Mouse (Mus musculus): ENCODE measurements around the gene Helz. TPM values are rescaled to one million over a fixed set of nuclear protein-coding genes. Genes with fewer than 3 reads are reported as not detected.
"Not testable (repeated sequence)": the region's sequence is repeated elsewhere in the genome, so short reads cannot be mapped to it uniquely, and the experiment has no call there.

Gene Helz
- total RNA-seq (2012; rRNA removed): 40.1 and 43.5 TPM in 2 replicates

DNA sequence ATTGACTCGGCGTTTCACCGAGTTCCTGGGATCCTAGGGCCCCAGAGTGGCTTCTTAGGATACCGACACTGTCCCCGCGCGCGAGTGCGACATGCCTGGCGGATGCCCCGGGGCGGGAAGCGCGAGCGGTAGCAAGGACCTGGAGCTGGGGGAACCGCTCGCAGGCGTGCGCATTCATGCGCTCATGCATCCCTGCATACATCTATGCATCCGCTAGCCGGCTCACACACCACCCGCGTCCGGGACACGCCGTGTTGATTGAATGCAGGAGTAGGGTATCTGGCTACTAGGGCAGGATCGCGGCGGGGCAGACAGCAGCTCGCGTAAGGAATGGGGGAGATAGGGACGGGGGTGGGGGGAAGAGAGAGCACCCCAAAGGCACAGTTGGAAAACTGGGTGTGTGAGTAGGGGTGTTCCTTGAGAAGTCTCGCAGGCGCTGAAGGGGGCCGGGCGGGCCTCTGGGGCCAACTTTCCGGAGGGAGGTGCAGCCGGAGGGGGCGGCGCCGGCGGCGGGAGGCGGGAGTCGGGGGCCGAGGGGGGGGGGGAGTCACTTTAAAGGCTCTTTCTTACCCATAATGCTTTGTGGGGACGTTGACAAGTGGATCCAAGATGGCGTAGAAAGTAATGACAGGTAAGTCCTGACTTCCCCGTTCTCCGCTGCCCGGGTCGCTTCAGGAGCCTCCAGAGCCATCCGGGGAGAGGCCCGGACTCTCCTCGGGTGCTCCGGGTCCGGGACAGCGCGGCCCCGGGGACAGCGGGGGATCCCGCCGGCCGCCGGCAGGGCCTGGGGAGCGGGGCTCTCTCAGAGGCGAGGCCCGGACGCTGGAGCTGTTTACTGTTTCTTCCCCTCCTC is at the start of gene Helz:
Gene Helz (plus strand): TSS at position 580 of the 853 bp plus-strand sequence.
- H3K4me3 ChIP-seq (ENCODE audit: insufficient read depth in 1 of 2, low read depth in 1 of 2, low read length in 2 of 2, poor library complexity in 1 of 2, severe bottlenecking in 1 of 2): peak within 1 kb of the TSS; percentile 95 to 100
- peak within 1 kb of the TSS; percentile 90 for H3K9ac ChIP-seq (ENCODE audit: insufficient read depth, low read depth, low read length, poor library complexity, severe bottlenecking)
- H3K36me3 ChIP-seq (ENCODE audit: control insufficient read depth, insufficient read depth, low read length, poor library complexity, severe bottlenecking): peaks cover 4% of the 10 kb centered on the region; the same call in 1 of the 2 replicates
- no peaks in the 10 kb centered on the region for H3K9me3 ChIP-seq (ENCODE audit: control insufficient read depth, insufficient read depth, low read depth, low read length)
- no peak for TF ChIP-seq HCFC1 (IDR thresholded peaks at IDR 0.05; ENCODE audit: borderline replicate concordance, insufficient read depth, low read length)
- H3K27ac ChIP-seq (ENCODE audit: insufficient read depth, low read depth, low read length, poor library complexity, severe bottlenecking): peak within 1 kb of the TSS; percentile 90
- peaks cover 0 to 4% of the 10 kb centered on the region in 2 experiments; a peak in 1 of 4 replicates for H3K4me1 ChIP-seq (ENCODE audit: control insufficient read depth in 2 of 2, insufficient read depth in 2 of 2, low read length in 2 of 2, poor library complexity in 1 of 2)
- DNase-seq (ENCODE audit: low read depth, low spot score): peak; percentile 69
- in situ Hi-C loops (cut with MboI; ENCODE audit: low sequenced_read_pairs in 2 of 2, unreplicated experiment in 2 of 2): no loop called here

DNA sequence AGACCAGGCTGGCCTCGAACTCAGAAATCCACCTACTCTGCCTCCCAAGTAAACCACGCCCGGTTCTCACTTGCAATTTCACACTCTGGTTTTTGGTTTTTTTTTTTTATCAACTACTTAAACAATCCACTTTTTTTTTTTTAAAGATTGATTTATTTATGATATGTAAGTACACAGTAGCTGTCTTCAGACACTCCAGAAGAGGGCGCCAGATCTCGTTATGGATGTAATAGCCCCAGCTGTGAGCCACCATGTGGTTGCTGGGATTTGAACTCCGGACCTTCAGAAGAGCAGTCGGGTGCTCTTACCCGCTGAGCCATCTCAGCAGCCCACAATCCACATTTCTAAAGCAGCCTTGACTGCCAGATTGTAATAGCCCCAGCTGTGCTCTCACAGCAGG is 44.9 kb upstream of the Helz start:
- TF ChIP-seq ZC3H11A (IDR thresholded peaks at IDR 0.05; ENCODE audit: borderline replicate concordance, low read depth, low read length) (no peak), CHD2 (IDR thresholded peaks at IDR 0.05; ENCODE audit: low read depth, low read length) (no peak), HCFC1 (IDR thresholded peaks at IDR 0.05; ENCODE audit: borderline replicate concordance, insufficient read depth, low read length) (no peak), ZNF384 (IDR thresholded peaks at IDR 0.05; ENCODE audit: low read depth, low read length) (no peak), MAFK (IDR thresholded peaks at IDR 0.05; ENCODE audit: insufficient read depth, low read depth, low read length) (no peak)

DNA sequence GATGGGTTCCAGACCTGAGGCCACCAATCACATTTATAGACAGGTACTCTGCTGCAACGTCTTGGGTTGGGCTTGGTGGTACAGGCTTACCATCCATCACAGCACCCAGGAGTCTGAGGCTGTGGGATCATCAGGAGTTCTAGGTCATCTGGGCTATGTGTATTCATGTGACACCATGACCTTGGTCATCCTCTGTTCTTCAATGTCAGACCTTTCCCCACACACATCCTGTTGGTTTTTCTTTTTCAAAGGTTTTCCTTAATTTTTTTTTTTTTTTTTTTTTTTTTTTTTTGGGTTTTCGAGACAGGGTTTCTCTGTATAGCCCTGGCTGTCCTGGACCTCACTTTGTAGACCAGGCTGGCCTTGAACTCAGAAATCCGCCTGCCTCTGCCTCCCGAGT is 43.4 kb upstream of the Helz start:
- H3K36me3 ChIP-seq (ENCODE audit: control insufficient read depth, insufficient read depth, low read length, poor library complexity, severe bottlenecking); in situ Hi-C loops (cut with MboI; ENCODE audit: low sequenced_read_pairs in 2 of 2, unreplicated experiment in 2 of 2); H3K9ac ChIP-seq (ENCODE audit: insufficient read depth, low read depth, low read length, poor library complexity, severe bottlenecking); H3K4me3 ChIP-seq (ENCODE audit: insufficient read depth in 1 of 2, low read depth in 1 of 2, low read length in 2 of 2, poor library complexity in 1 of 2, severe bottlenecking in 1 of 2); H3K27ac ChIP-seq (ENCODE audit: insufficient read depth, low read depth, low read length, poor library complexity, severe bottlenecking); H3K9me3 ChIP-seq (ENCODE audit: control insufficient read depth, insufficient read depth, low read depth, low read length); DNase-seq (ENCODE audit: low read depth, low spot score); H3K4me1 ChIP-seq (ENCODE audit: control insufficient read depth in 2 of 2, insufficient read depth in 2 of 2, low read length in 2 of 2, poor library complexity in 1 of 2): not testable (repeated sequence)
- peak; percentile 90 for TF ChIP-seq ZNF384 (IDR thresholded peaks at IDR 0.05; ENCODE audit: low read depth, low read length)

More for the DNA sequence above, 44.9 kb upstream of the Helz start:
- Histone ChIP-seq H3K4me1 (ENCODE audit: control insufficient read depth in 2 of 2, insufficient read depth in 2 of 2, low read length in 2 of 2, poor library complexity in 1 of 2) (peaks cover 0 to 2% of the 10 kb centered on the region in 2 experiments; a peak in 1 of 4 replicates), H3K9me3 (ENCODE audit: control insufficient read depth, insufficient read depth, low read depth, low read length) (no peaks in the 10 kb centered on the region), H3K9ac (ENCODE audit: insufficient read depth, low read depth, low read length, poor library complexity, severe bottlenecking) (no peak overlapping the region), H3K4me3 (ENCODE audit: insufficient read depth in 1 of 2, low read depth in 1 of 2, low read length in 2 of 2, poor library complexity in 1 of 2, severe bottlenecking in 1 of 2) (no peak overlapping the region), H3K27ac (ENCODE audit: insufficient read depth, low read depth, low read length, poor library complexity, severe bottlenecking) (no peak overlapping the region), H3K36me3 (ENCODE audit: control insufficient read depth, insufficient read depth, low read length, poor library complexity, severe bottlenecking) (peaks cover 3% of the 10 kb centered on the region)
- DNase-seq (ENCODE audit: low read depth, low spot score): no peak
- in situ Hi-C loops (cut with MboI; ENCODE audit: low sequenced_read_pairs in 2 of 2, unreplicated experiment in 2 of 2): no loop called here

DNA sequence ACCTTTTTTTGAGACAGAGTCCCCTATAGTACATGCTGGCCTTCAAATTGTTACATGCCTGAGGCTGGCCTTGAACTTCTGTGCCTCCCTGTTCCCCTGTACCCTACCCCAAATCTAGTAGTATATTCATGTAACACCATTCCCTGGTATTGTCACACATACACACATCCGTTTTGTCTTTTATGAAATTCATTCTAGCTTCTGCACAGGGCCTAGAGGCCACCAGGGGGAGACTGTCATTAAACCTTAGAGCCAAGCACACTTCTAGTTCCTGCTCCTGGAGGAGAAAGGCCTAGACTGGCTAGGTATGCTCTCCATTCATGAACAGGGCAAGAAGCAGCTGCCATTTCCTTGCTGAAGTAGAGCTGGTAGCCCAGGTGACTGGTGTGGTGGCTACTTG is 41.5 kb upstream of the Helz start:
- no peaks in the 10 kb centered on the region for H3K36me3 ChIP-seq (ENCODE audit: control insufficient read depth, insufficient read depth, low read length, poor library complexity, severe bottlenecking)
- no peak overlapping the region for H3K4me3 ChIP-seq (ENCODE audit: insufficient read depth in 1 of 2, low read depth in 1 of 2, low read length in 2 of 2, poor library complexity in 1 of 2, severe bottlenecking in 1 of 2)
- H3K9ac ChIP-seq (ENCODE audit: insufficient read depth, low read depth, low read length, poor library complexity, severe bottlenecking): no peak overlapping the region
- peak; percentile 68 for DNase-seq (ENCODE audit: low read depth, low spot score)
- peak; percentile 61 for TF ChIP-seq ZNF384 (IDR thresholded peaks at IDR 0.05; ENCODE audit: low read depth, low read length)
- TF ChIP-seq MAFK (IDR thresholded peaks at IDR 0.05; ENCODE audit: insufficient read depth, low read depth, low read length): no peak
- in situ Hi-C loops (cut with MboI; ENCODE audit: low sequenced_read_pairs in 2 of 2, unreplicated experiment in 2 of 2): no loop called here
- H3K9me3 ChIP-seq (ENCODE audit: control insufficient read depth, insufficient read depth, low read depth, low read length): no peaks in the 10 kb centered on the region
- no peak overlapping the region for H3K27ac ChIP-seq (ENCODE audit: insufficient read depth, low read depth, low read length, poor library complexity, severe bottlenecking)
- peaks cover 0 to 7% of the 10 kb centered on the region in 2 experiments; a peak in 2 of 4 replicates for H3K4me1 ChIP-seq (ENCODE audit: control insufficient read depth in 2 of 2, insufficient read depth in 2 of 2, low read length in 2 of 2, poor library complexity in 1 of 2)
